Mouse (Mus musculus) small intestine, adult 2 months (tissue): ENCODE data around the gene Sdhaf4.

ENCODE experiments used
- CTCF ChIP-seq: fragments of 200-500 bp; IDR thresholded peaks from 2 replicates; pipeline ENCODE4 v1.5.1; 2012; ENCODE audit warnings: low read depth, mild to moderate bottlenecking, control low read depth, inconsistent platforms, low read length, moderate library complexity, mixed read lengths; ENCODE audit not compliant: insufficient replicate concordance, insufficient read length; ENCODE audit errors: extremely low read depth
- POLR2A ChIP-seq: fragments of 200-500 bp; IDR thresholded peaks from 2 replicates; pipeline ENCODE4 v1.6.1; 2012; ENCODE audit warnings: low read depth, mild to moderate bottlenecking, control low read depth, inconsistent platforms, low read length, moderate library complexity

GRCm38 (mm10) chr1:23997493-23997892, 8.0 kb downstream of the Sdhaf4 start:
- TF ChIP-seq POLR2A (no peak), CTCF (no peak)
